Mouse (Mus musculus) bone marrow, adult 2 months (tissue): ENCODE measurements at regions not wholly inside any gene's neighbourhood (a gene's known extent, or its start where the extent isn't known, plus 50 kb on each side); places are given as distances from the start of the nearest gene placed in this dataset.

Experiments used
- CTCF ChIP-seq: fragments of 200-500 bp; IDR thresholded peaks from 2 replicates; pipeline ENCODE4 v1.5.1; 2011; ENCODE audit warnings: low read length, control low read depth; ENCODE audit not compliant: control insufficient read depth, insufficient read depth
- POLR2A ChIP-seq: fragments of 200-500 bp; IDR thresholded peaks from 2 replicates; pipeline ENCODE4 v1.6.1; 2011; ENCODE audit warnings: low read depth, mild to moderate bottlenecking, control low read depth, low read length, borderline replicate concordance; ENCODE audit not compliant: control insufficient read depth

DNA sequence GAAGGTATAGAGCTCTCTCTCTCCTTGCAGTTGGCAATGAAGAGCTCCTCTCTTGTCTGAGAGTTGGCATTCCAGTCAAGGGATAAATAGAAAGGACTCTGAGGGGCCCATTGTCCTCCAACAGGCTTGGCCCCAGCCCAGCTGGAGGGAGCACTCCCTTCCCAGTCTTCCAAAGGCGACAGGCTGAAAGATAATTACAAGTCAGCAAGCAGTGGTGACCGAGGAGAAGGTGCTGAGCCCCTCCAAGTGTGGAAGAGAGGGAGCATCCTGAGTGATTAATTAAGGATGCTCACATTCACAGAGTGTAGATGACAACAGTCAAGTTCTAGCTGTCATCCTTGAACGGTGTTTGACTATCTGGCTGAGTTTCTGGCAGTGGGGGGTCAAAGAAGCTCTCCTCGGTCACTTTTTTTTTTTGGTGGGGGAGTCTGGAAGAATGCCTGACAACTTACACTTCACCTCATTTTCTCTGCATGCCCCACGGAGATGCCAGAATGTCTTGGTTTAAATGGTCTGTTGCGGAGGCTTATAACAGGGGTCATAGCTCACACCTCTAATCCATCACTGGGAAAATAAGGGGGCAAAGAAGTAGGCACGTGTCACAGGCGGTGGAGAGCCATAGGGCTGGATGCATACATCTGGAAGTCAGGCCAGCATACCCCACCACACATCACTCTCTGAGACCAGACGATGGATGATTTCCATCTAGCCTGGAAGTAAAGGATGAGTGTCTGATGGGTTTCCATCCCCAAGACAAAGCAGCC is 93.5 kb upstream of the Lclat1 start:
- TF ChIP-seq POLR2A (no peak), CTCF (no peak)
